Mouse (Mus musculus): Measurements from ENCODE around the gene Olfr826. TPM values are rescaled to one million over a fixed set of nuclear protein-coding genes. Genes with fewer than 3 reads are reported as not detected.
"Not testable (repeated sequence)": the region's sequence is repeated elsewhere in the genome, so short reads cannot be mapped to it uniquely, and the experiment has no call there.

The Olfr826 gene
- polyA plus RNA-seq, 1 experiment, result not detected

DNA sequence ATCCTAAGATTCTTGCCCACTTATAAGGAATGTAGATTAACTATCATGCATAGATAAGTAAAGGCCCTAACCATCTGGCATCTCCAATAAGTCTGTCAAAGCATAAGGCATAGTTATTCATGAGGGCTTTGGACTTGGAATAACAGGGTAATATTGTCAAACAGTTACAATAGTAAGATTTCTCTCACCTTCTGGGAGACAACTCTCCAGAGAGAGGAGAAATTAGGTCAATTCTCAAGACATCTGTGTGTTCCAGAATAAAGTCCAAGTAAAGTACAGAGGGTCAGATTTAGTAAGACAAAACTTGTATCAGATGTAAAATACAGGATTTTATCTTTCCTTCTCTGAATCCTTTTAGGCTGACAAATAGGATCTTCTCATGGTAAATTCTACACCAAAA is 17.3 kb downstream of the Olfr826 start, which contains the start of gene Olfr825:
Gene Olfr825, minus strand, starts transcription at position 101 of the 400 bp plus-strand sequence.
- H3K4me1 ChIP-seq (ENCODE audit: control insufficient read depth, insufficient read depth, low read length), result no peaks in the 10 kb centered on the region
- H3K36me3 ChIP-seq (ENCODE audit: control insufficient read depth, insufficient read depth, low read length, poor library complexity, severe bottlenecking), result no peaks in the 10 kb centered on the region
- H3K4me3 ChIP-seq (ENCODE audit: low read depth, low read length), result no peak within 1 kb of the TSS
- TF ChIP-seq EP300 (IDR thresholded peaks at IDR 0.05; ENCODE audit: insufficient read depth, low read depth, low read length) (no peak), POLR2A (IDR thresholded peaks at IDR 0.05; ENCODE audit: insufficient read depth, low read length) (no peak), CTCF (IDR thresholded peaks at IDR 0.05; ENCODE audit: low read depth, low read length) (no peak)
- no peak within 1 kb of the TSS for H3K9ac ChIP-seq (ENCODE audit: low read depth, poor library complexity, severe bottlenecking)
- no peak within 1 kb of the TSS for H3K27ac ChIP-seq (ENCODE audit: insufficient read depth, low read length)
- H3K9me3 ChIP-seq (replicated peaks; ENCODE audit: control insufficient read depth, insufficient read depth, low read length, poor library complexity, severe bottlenecking), result no peaks in the 10 kb centered on the region
- H3K27me3 ChIP-seq (ENCODE audit: control insufficient read depth, insufficient read depth, low read length, poor library complexity, severe bottlenecking), result no peaks in the 10 kb centered on the region

DNA sequence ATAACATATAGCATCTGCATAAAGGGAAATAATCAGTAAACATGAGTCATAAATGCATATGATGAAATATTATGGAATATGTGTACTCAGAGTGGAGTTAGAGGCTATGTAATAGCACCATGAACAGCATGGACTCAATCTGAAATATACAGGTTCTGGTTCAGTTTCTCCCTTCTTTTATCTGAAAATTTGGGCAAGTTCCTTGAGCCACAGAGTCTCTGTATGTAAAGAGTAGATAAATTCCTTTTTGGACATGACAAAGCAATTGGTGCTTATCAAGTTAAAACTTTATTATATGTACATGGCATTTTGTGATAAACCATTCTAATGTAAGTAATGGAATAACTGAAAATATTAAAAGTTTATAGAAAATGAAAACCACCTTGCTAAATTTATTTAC is 18.8 kb downstream of the Olfr826 start:
- Histone ChIP-seq H3K27me3 (ENCODE audit: control insufficient read depth, insufficient read depth, low read length, poor library complexity, severe bottlenecking) (no peaks in the 10 kb centered on the region), H3K27ac (ENCODE audit: insufficient read depth, low read length) (no peak overlapping the region), H3K36me3 (ENCODE audit: control insufficient read depth, insufficient read depth, low read length, poor library complexity, severe bottlenecking) (no peaks in the 10 kb centered on the region), H3K4me1 (ENCODE audit: control insufficient read depth, insufficient read depth, low read length) (no peaks in the 10 kb centered on the region), H3K9ac (ENCODE audit: low read depth, poor library complexity, severe bottlenecking) (no peak overlapping the region), H3K4me3 (ENCODE audit: low read depth, low read length) (no peak overlapping the region), H3K9me3 (replicated peaks; ENCODE audit: control insufficient read depth, insufficient read depth, low read length, poor library complexity, severe bottlenecking) (no peaks in the 10 kb centered on the region)
- no peak for TF ChIP-seq EP300 (IDR thresholded peaks at IDR 0.05; ENCODE audit: insufficient read depth, low read depth, low read length)
- no peak for TF ChIP-seq CTCF (IDR thresholded peaks at IDR 0.05; ENCODE audit: low read depth, low read length)
- TF ChIP-seq POLR2A (IDR thresholded peaks at IDR 0.05; ENCODE audit: insufficient read depth, low read length), result no peak

GRCm38 (mm10) chr10:130144121-130144520 is 39.9 kb downstream of the Olfr826 start:
- Histone ChIP-seq H3K9me3 (replicated peaks; ENCODE audit: control insufficient read depth, insufficient read depth, low read length, poor library complexity, severe bottlenecking) (no peaks in the 10 kb centered on the region), H3K27me3 (ENCODE audit: control insufficient read depth, insufficient read depth, low read length, poor library complexity, severe bottlenecking) (no peaks in the 10 kb centered on the region), H3K36me3 (ENCODE audit: control insufficient read depth, insufficient read depth, low read length, poor library complexity, severe bottlenecking) (no peaks in the 10 kb centered on the region), H3K27ac (ENCODE audit: insufficient read depth, low read length) (no peak overlapping the region), H3K9ac (ENCODE audit: low read depth, poor library complexity, severe bottlenecking) (no peak overlapping the region), H3K4me1 (ENCODE audit: control insufficient read depth, insufficient read depth, low read length) (no peaks in the 10 kb centered on the region), H3K4me3 (ENCODE audit: low read depth, low read length) (no peak overlapping the region)
- TF ChIP-seq POLR2A (IDR thresholded peaks at IDR 0.05; ENCODE audit: insufficient read depth, low read length), result no peak
- no peak for TF ChIP-seq CTCF (IDR thresholded peaks at IDR 0.05; ENCODE audit: low read depth, low read length)
- no peak for TF ChIP-seq EP300 (IDR thresholded peaks at IDR 0.05; ENCODE audit: insufficient read depth, low read depth, low read length)

DNA sequence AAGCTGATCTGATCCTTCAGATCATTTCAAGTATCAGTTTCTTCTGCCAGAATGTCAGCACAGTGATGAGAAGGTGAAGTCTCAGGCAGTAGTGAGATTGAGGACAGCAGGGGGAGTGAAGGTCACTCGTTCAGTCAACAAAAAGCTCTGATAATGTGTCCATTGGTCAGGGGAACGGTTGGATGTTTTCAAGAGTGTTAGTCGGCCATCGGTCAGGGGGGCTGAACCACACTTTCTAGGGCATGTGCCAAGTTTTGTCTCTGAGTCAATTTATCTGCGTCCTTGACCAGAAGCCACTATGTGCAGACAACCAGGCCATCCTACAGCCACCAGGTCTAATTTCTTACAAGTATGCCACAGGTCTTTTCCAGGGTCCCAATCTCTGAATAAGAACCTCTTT is 41.5 kb downstream of the Olfr826 start:
- H3K36me3 ChIP-seq (ENCODE audit: control insufficient read depth, insufficient read depth, low read length, poor library complexity, severe bottlenecking); H3K27ac ChIP-seq (ENCODE audit: insufficient read depth, low read length); H3K9me3 ChIP-seq (replicated peaks; ENCODE audit: control insufficient read depth, insufficient read depth, low read length, poor library complexity, severe bottlenecking); H3K4me1 ChIP-seq (ENCODE audit: control insufficient read depth, insufficient read depth, low read length); H3K27me3 ChIP-seq (ENCODE audit: control insufficient read depth, insufficient read depth, low read length, poor library complexity, severe bottlenecking); H3K4me3 ChIP-seq (ENCODE audit: low read depth, low read length); H3K9ac ChIP-seq (ENCODE audit: low read depth, poor library complexity, severe bottlenecking): not testable (repeated sequence)

- Histone ChIP-seq H3K4me1 (ENCODE audit: control insufficient read depth, insufficient read depth, low read length) (no peaks in the 10 kb centered on the region), H3K27ac (ENCODE audit: insufficient read depth, low read length) (no peak overlapping the region), H3K9me3 (replicated peaks; ENCODE audit: control insufficient read depth, insufficient read depth, low read length, poor library complexity, severe bottlenecking) (no peaks in the 10 kb centered on the region), H3K27me3 (ENCODE audit: control insufficient read depth, insufficient read depth, low read length, poor library complexity, severe bottlenecking) (no peaks in the 10 kb centered on the region), H3K9ac (ENCODE audit: low read depth, poor library complexity, severe bottlenecking) (no peak overlapping the region), H3K4me3 (ENCODE audit: low read depth, low read length) (no peak overlapping the region), H3K36me3 (ENCODE audit: control insufficient read depth, insufficient read depth, low read length, poor library complexity, severe bottlenecking) (no peaks in the 10 kb centered on the region)
- TF ChIP-seq POLR2A (IDR thresholded peaks at IDR 0.05; ENCODE audit: insufficient read depth, low read length) (no peak), EP300 (IDR thresholded peaks at IDR 0.05; ENCODE audit: insufficient read depth, low read depth, low read length) (no peak), CTCF (IDR thresholded peaks at IDR 0.05; ENCODE audit: low read depth, low read length) (no peak)
Measured at GRCm38 (mm10) chr10:130134811-130135210, 49.2 kb downstream of the Olfr826 start.

GRCm38 (mm10) chr10:130129900-130130299 is 54.1 kb downstream of the Olfr826 start, which contains the start of gene Olfr824:
TSS of gene Olfr824 (minus strand) at chr10:130130000.
- H3K4me3 ChIP-seq (ENCODE audit: low read depth, low read length); H3K4me1 ChIP-seq (ENCODE audit: control insufficient read depth, insufficient read depth, low read length); H3K9ac ChIP-seq (ENCODE audit: low read depth, poor library complexity, severe bottlenecking); H3K9me3 ChIP-seq (replicated peaks; ENCODE audit: control insufficient read depth, insufficient read depth, low read length, poor library complexity, severe bottlenecking); H3K27ac ChIP-seq (ENCODE audit: insufficient read depth, low read length); H3K36me3 ChIP-seq (ENCODE audit: control insufficient read depth, insufficient read depth, low read length, poor library complexity, severe bottlenecking); H3K27me3 ChIP-seq (ENCODE audit: control insufficient read depth, insufficient read depth, low read length, poor library complexity, severe bottlenecking): not testable (repeated sequence)

Other genes with a start within 250 kb of the Olfr826 start
- not detected in 2 replicates for gene Olfr818, start 235.1 kb downstream of the Olfr826 start, polyA plus RNA-seq (2011; ENCODE audit: insufficient read depth, insufficient read length, low read depth, missing spikeins)
- gene Olfr819, start 216.9 kb downstream of the Olfr826 start, polyA plus RNA-seq (2011; ENCODE audit: insufficient read depth, insufficient read length, low read depth, missing spikeins), result not detected in 2 replicates
- gene Olfr247, start 208.0 kb downstream of the Olfr826 start, polyA plus RNA-seq (2011; ENCODE audit: insufficient read depth, insufficient read length, low read depth, missing spikeins), result not detected in 2 replicates
- not detected in 2 replicates for gene Gm10310, start 199.1 kb downstream of the Olfr826 start, polyA plus RNA-seq (2011; ENCODE audit: insufficient read depth, insufficient read length, low read depth, missing spikeins)
- gene Olfr820, start 171.6 kb downstream of the Olfr826 start, polyA plus RNA-seq (2011; ENCODE audit: insufficient read depth, insufficient read length, low read depth, missing spikeins), result not detected in 2 replicates
- gene Olfr821, start 153.8 kb downstream of the Olfr826 start, polyA plus RNA-seq (2011; ENCODE audit: insufficient read depth, insufficient read length, low read depth, missing spikeins), result not detected in 2 replicates
- gene Olfr822, start 113.0 kb downstream of the Olfr826 start, polyA plus RNA-seq (2011; ENCODE audit: insufficient read depth, insufficient read length, low read depth, missing spikeins), result not detected in 2 replicates
- not detected in 2 replicates for gene Olfr823, start 68.8 kb downstream of the Olfr826 start, polyA plus RNA-seq (2011; ENCODE audit: insufficient read depth, insufficient read length, low read depth, missing spikeins)
- not detected in 2 replicates for gene Olfr824, start 54.2 kb downstream of the Olfr826 start, polyA plus RNA-seq (2011; ENCODE audit: insufficient read depth, insufficient read length, low read depth, missing spikeins)
- not detected in 2 replicates for gene Olfr825, start 17.4 kb downstream of the Olfr826 start, polyA plus RNA-seq (2011; ENCODE audit: insufficient read depth, insufficient read length, low read depth, missing spikeins)
- not detected in 2 replicates for gene Olfr827, start 30.2 kb upstream of the Olfr826 start, polyA plus RNA-seq (2011; ENCODE audit: insufficient read depth, insufficient read length, low read depth, missing spikeins)
- not detected in 2 replicates for gene Neurod4, start 96.1 kb upstream of the Olfr826 start, polyA plus RNA-seq (2011; ENCODE audit: insufficient read depth, insufficient read length, low read depth, missing spikeins)
- not detected in 2 replicates for gene Tespa1, start 138.7 kb upstream of the Olfr826 start, polyA plus RNA-seq (2011; ENCODE audit: insufficient read depth, insufficient read length, low read depth, missing spikeins)
- 0.11 TPM in 1 of 2 replicates, not detected in the other for gene Vmn2r84, start 210.1 kb upstream of the Olfr826 start, polyA plus RNA-seq (2011; ENCODE audit: insufficient read depth, insufficient read length, low read depth, missing spikeins)
- not detected in 2 replicates for gene Vmn2r85, start 245.5 kb upstream of the Olfr826 start, polyA plus RNA-seq (2011; ENCODE audit: insufficient read depth, insufficient read length, low read depth, missing spikeins)

All from ES-Bruce4 (cell line).